Mouse (Mus musculus) olfactory bulb, adult 2 months (tissue): ENCODE measurements around the gene Speg.

Source experiments
- CTCF ChIP-seq: fragments of 200-500 bp; IDR thresholded peaks from 2 replicates; pipeline ENCODE4 v1.5.1; 2012; ENCODE audit warnings: low read depth, mild to moderate bottlenecking, low read length, moderate library complexity; ENCODE audit not compliant: insufficient read depth
- POLR2A ChIP-seq: fragments of 200-500 bp; IDR thresholded peaks from 2 replicates; pipeline ENCODE4 v1.6.1; 2012; ENCODE audit warnings: mild to moderate bottlenecking, low read depth, low read length, moderate library complexity; ENCODE audit not compliant: insufficient read depth

DNA sequence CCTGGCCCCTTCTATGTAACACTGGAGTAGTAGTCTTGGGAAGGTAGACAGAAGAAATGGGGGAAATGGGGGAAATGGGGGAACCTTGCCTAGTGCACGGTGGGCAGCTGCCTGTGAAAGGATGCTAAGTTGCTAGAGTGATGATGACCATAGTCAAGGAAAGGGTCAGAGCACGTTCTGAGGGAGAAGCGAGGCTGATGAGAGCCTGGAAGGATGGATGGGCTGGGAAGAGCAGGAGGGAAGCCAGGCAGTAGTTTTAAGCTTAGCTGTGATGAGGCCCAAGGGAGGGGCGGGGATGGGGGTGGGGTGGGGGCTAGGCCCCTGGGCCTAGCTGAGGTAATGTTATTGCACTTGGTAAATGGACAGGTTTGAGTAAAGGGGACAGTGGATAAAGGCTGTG is 14.0 kb upstream of the Speg start:
- no peak for TF ChIP-seq CTCF
- TF ChIP-seq POLR2A = no peak
